Mouse (Mus musculus) ES-E14 (cell line): Measurements from ENCODE around the gene Tmem262. TPM values are rescaled to one million over a fixed set of nuclear protein-coding genes. Genes with fewer than 3 reads are reported as not detected.

Experiments
- DNase-seq: peaks from one replicate; pipeline ENCODE4 v3.0.0-alpha.2; 2013; ENCODE audit warnings: low read depth, low spot score
- H3K27ac ChIP-seq: 2 replicates; pipeline ENCODE4 v1.5.1; 2012; ENCODE audit warnings: low read depth, mild to moderate bottlenecking, low read length, moderate library complexity, mixed read lengths; ENCODE audit not compliant: poor library complexity, insufficient read depth, severe bottlenecking
- H3K36me3 ChIP-seq: 2 replicates; pipeline ENCODE4 v1.6.1; 2012; ENCODE audit warnings: mild to moderate bottlenecking, low read length, moderate library complexity, mixed read lengths; ENCODE audit not compliant: control insufficient read depth, poor library complexity, insufficient read depth, severe bottlenecking
- H3K4me1 ChIP-seq, 2 experiments: fragments of 150-350 bp in 1 of 2; sonication (generic) in 1 of 2; 2 replicates each; pipeline ENCODE4 v1.6.1; 2012; ENCODE audit warnings: low read length in 2 of 2, mild to moderate bottlenecking in 1 of 2, mixed read lengths in 1 of 2; ENCODE audit not compliant: control insufficient read depth in 2 of 2, insufficient read depth in 2 of 2, poor library complexity in 1 of 2
- H3K4me3 ChIP-seq, 2 experiments: fragments of 150-350 bp in 1 of 2; sonication (generic) in 1 of 2; 2 replicates each; pipeline ENCODE4 v1.5.1; 2012; ENCODE audit warnings: low read length in 2 of 2, low read depth in 1 of 2, mild to moderate bottlenecking in 1 of 2, mixed read lengths in 1 of 2; ENCODE audit not compliant: insufficient read depth in 1 of 2, poor library complexity in 1 of 2, severe bottlenecking in 1 of 2
- H3K9ac ChIP-seq: 2 replicates; pipeline ENCODE4 v1.6.1; 2012; ENCODE audit warnings: low read depth, mild to moderate bottlenecking, low read length, mixed read lengths; ENCODE audit not compliant: poor library complexity, insufficient read depth, severe bottlenecking
- H3K9me3 ChIP-seq: fragments of 150-350 bp; sonication (generic); 2 replicates; pipeline ENCODE4 v1.6.1; 2012; ENCODE audit warnings: low read depth, mild to moderate bottlenecking, low read length; ENCODE audit not compliant: control insufficient read depth, insufficient read depth
- CHD2 ChIP-seq: IDR thresholded peaks from 2 replicates; pipeline ENCODE4 v1.6.1; 2014; ENCODE audit warnings: mild to moderate bottlenecking, low read depth, low read length, inconsistent platforms
- HCFC1 ChIP-seq: IDR thresholded peaks from 2 replicates; pipeline ENCODE4 v1.6.1; 2012; ENCODE audit warnings: low read length, inconsistent platforms, borderline replicate concordance; ENCODE audit not compliant: insufficient read depth
- MAFK ChIP-seq: IDR thresholded peaks from 2 replicates; pipeline ENCODE4 v1.6.1; 2014; ENCODE audit warnings: mild to moderate bottlenecking, low read depth, low read length, inconsistent platforms; ENCODE audit not compliant: insufficient read depth
- ZC3H11A ChIP-seq: IDR thresholded peaks from 2 replicates; pipeline ENCODE4 v1.6.1; 2012; ENCODE audit warnings: low read depth, mild to moderate bottlenecking, inconsistent platforms, low read length, borderline replicate concordance
- ZNF384 ChIP-seq: IDR thresholded peaks from 2 replicates; pipeline ENCODE4 v1.6.1; 2012; ENCODE audit warnings: low read depth, low read length, inconsistent platforms
- in situ Hi-C, 2 experiments: fragments of 600-800 bp; cut with MboI; formaldehyde crosslinking; loops; one replicate each; pipeline ENCODE4 v1.15.1; 2025; ENCODE audit warnings: low sequenced_read_pairs in 2 of 2, inconsistent platforms in 1 of 2; ENCODE audit not compliant: unreplicated experiment in 2 of 2
- total RNA-seq: library from RNA; depleted of rRNA; stranded (reverse); fragments of 300-350 nt; gene quantifications from 2 replicates; pipeline ENCODE4 v1.2.3, GENCODE M21; 2012

The Tmem262 gene
- total RNA-seq, 1 experiment: not detected

GRCm38 (mm10) chr19:6071261-6071660 is 8.6 kb upstream of the Tmem262 start:
- in situ Hi-C loops: no loop called here
- H3K9me3 ChIP-seq: no peaks in the 10 kb centered on the region
- H3K27ac ChIP-seq: no peak overlapping the region
- peak overlapping the region; percentile 41 to 65 for H3K4me3 ChIP-seq
- H3K9ac ChIP-seq: peak overlapping the region; percentile 33
- H3K36me3 ChIP-seq: peaks cover 3% of the 10 kb centered on the region; the same call in 1 of the 2 replicates
- peaks cover 0 to 12% of the 10 kb centered on the region in 2 experiments; a peak in 1 of 4 replicates for H3K4me1 ChIP-seq
- TF ChIP-seq ZNF384 (no peak), MAFK (no peak), CHD2 (no peak), HCFC1 (no peak), ZC3H11A (no peak)
- no peak for DNase-seq

DNA sequence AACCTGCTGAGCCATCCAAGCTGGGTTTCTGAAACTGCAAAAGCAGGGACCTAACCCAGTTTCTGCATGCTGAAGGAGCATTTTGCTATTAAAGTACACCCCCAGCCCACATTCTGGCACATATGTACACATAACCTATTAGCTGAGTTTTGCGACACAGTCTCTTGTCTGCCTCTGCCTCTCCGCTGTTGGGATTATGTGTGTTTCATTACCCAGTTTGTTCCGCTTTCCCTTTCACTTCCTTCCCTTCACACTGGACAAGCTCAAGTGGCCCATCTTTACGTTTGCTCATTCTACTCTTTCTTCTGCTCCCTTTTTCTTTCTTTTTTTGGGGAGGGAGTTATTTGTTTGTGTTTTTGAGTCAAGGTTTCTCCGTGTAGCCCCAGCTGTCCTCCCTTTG is 5.9 kb upstream of the Tmem262 start:
- in situ Hi-C loops: no loop called here
- Histone ChIP-seq H3K36me3 (peaks cover 3% of the 10 kb centered on the region; the same call in 1 of the 2 replicates), H3K9ac (no peak overlapping the region)

GRCm38 (mm10) chr19:6076564-6077393 is 3.1 kb upstream of the Tmem262 start, which contains the start of gene Vps51:
Gene Vps51, minus strand, starts transcription at chr19:6077231.
- TF ChIP-seq ZNF384 (peak; percentile 53; the same call in 1 of the 2 replicates), ZC3H11A (no peak), MAFK (no peak), HCFC1 (peak; percentile 89), CHD2 (peak; percentile 87)
- Histone ChIP-seq H3K4me1 (peaks cover 1 to 2% of the 10 kb centered on the region in 2 experiments; a peak in 1 of 4 replicates), H3K9ac (peak within 1 kb of the TSS; percentile 98), H3K27ac (peak within 1 kb of the TSS; percentile 93), H3K9me3 (no peaks in the 10 kb centered on the region), H3K4me3 (peak within 1 kb of the TSS; percentile 95 to 99), H3K36me3 (peaks cover 11% of the 10 kb centered on the region; the same call in 1 of the 2 replicates)
- DNase-seq: peak; percentile 91
- in situ Hi-C loops: no loop called here

More for the DNA sequence above, 5.9 kb upstream of the Tmem262 start:
- no peak for TF ChIP-seq ZNF384
- TF ChIP-seq CHD2: no peak
- no peak for TF ChIP-seq HCFC1
- no peak for TF ChIP-seq ZC3H11A
- TF ChIP-seq MAFK: no peak
- Histone ChIP-seq H3K9me3 (no peaks in the 10 kb centered on the region), H3K4me3 (no peak overlapping the region), H3K27ac (no peak overlapping the region), H3K4me1 (peaks cover 1 to 6% of the 10 kb centered on the region in 2 experiments; a peak in 1 of 4 replicates)
- no peak for DNase-seq

- no peak for DNase-seq
- Histone ChIP-seq H3K4me3 (no peak within 1 kb of the TSS), H3K9me3 (no peaks in the 10 kb centered on the region), H3K36me3 (peaks cover 32% of the 10 kb centered on the region), H3K27ac (no peak within 1 kb of the TSS), H3K4me1 (peaks cover 5 to 9% of the 10 kb centered on the region in 2 experiments; a peak in 3 of 4 replicates), H3K9ac (no peak within 1 kb of the TSS)
- in situ Hi-C loops: no loop called here
- TF ChIP-seq MAFK (no peak), CHD2 (no peak)
Observed at GRCm38 (mm10) chr19:6082156-6082555, 2.3 kb downstream of the Tmem262 start, which contains the start of gene Gm28374. Gene Gm28374, minus strand, starts transcription at chr19:6082256.
